Mouse (Mus musculus): ENCODE results near the gene Sowahb. TPM values are rescaled to one million over a fixed set of nuclear protein-coding genes. Genes with fewer than 3 reads are reported as not detected.
"Not testable (repeated sequence)": the region's sequence is repeated elsewhere in the genome, so short reads cannot be mapped to it uniquely, and the experiment has no call there.

The Sowahb gene
- polyA plus RNA-seq, 1 experiment from 2014 or later: 0.85 TPM

- Histone ChIP-seq H3K4me1 (peaks cover 34% of the 10 kb centered on the region), H3K36me3 (replicated peaks) (no peaks in the 10 kb centered on the region), H3K27me3 (replicated peaks; ENCODE audit: low read depth, poor library complexity, severe bottlenecking) (no peaks in the 10 kb centered on the region), H3K9me3 (no peaks in the 10 kb centered on the region), H3K4me3 (no peak overlapping the region), H3K27ac (replicated peaks) (no peak overlapping the region)
- WGBS: 63% methylated on average over 6 of the region's 6 CpGs
- DNase-seq (ENCODE audit: low spot score): no peak
Measured at GRCm38 (mm10) chr5:93020024-93020666, 24.7 kb downstream of the Sowahb start.

- DNase-seq (ENCODE audit: low spot score); H3K36me3 ChIP-seq (replicated peaks); H3K4me3 ChIP-seq; H3K27ac ChIP-seq (replicated peaks); H3K9me3 ChIP-seq; H3K27me3 ChIP-seq (replicated peaks; ENCODE audit: low read depth, poor library complexity, severe bottlenecking): not testable (repeated sequence)
- peaks cover 25% of the 10 kb centered on the region for H3K4me1 ChIP-seq
- whole genome bisulfite sequencing: 95% methylated on average over 10 of the region's 10 CpGs
Measured at GRCm38 (mm10) chr5:93019207-93019606, 25.6 kb downstream of the Sowahb start.

- Histone ChIP-seq H3K4me1 (peaks cover 18% of the 10 kb centered on the region), H3K9me3 (no peaks in the 10 kb centered on the region), H3K27ac (replicated peaks) (no peak overlapping the region), H3K4me3 (no peak overlapping the region), H3K36me3 (replicated peaks) (no peaks in the 10 kb centered on the region), H3K27me3 (replicated peaks; ENCODE audit: low read depth, poor library complexity, severe bottlenecking) (no peaks in the 10 kb centered on the region)
- no peak for DNase-seq (ENCODE audit: low spot score)
- WGBS: 82% methylated on average over 3 of the region's 3 CpGs
Measured at GRCm38 (mm10) chr5:93017678-93018077, 27.1 kb downstream of the Sowahb start.

GRCm38 (mm10) chr5:93008256-93008655 is 36.6 kb downstream of the Sowahb start:
- H3K9me3 ChIP-seq: no peaks in the 10 kb centered on the region
- H3K27me3 ChIP-seq (replicated peaks; ENCODE audit: low read depth, poor library complexity, severe bottlenecking): no peaks in the 10 kb centered on the region
- 95% methylated on average over 9 of the region's 9 CpGs for WGBS
- H3K4me3 ChIP-seq: no peak overlapping the region
- no peak for DNase-seq (ENCODE audit: low spot score)
- H3K4me1 ChIP-seq: peaks cover 25% of the 10 kb centered on the region
- H3K36me3 ChIP-seq (replicated peaks): no peaks in the 10 kb centered on the region
- H3K27ac ChIP-seq (replicated peaks): no peak overlapping the region

- WGBS: 42% methylated on average over 14 of the region's 14 CpGs
- no peak for DNase-seq (ENCODE audit: low spot score)
- no peaks in the 10 kb centered on the region for H3K9me3 ChIP-seq
- no peaks in the 10 kb centered on the region for H3K36me3 ChIP-seq (replicated peaks)
- H3K27me3 ChIP-seq (replicated peaks; ENCODE audit: low read depth, poor library complexity, severe bottlenecking): no peaks in the 10 kb centered on the region
- peaks cover 30% of the 10 kb centered on the region for H3K4me1 ChIP-seq
- peak overlapping the region; percentile 88 for H3K27ac ChIP-seq (replicated peaks)
- peak overlapping the region; percentile 41 for H3K4me3 ChIP-seq
Measured at GRCm38 (mm10) chr5:93005815-93006341, 38.9 kb downstream of the Sowahb start.

- Histone ChIP-seq H3K4me1 (peaks cover 36% of the 10 kb centered on the region), H3K4me3 (peak overlapping the region; percentile 41), H3K36me3 (replicated peaks) (no peaks in the 10 kb centered on the region), H3K9me3 (no peaks in the 10 kb centered on the region), H3K27ac (replicated peaks) (peak overlapping the region; percentile 88), H3K27me3 (replicated peaks; ENCODE audit: low read depth, poor library complexity, severe bottlenecking) (no peaks in the 10 kb centered on the region)
- 5% methylated on average over 20 of the region's 20 CpGs for WGBS
- DNase-seq (ENCODE audit: low spot score): peak; percentile 84
Measured at GRCm38 (mm10) chr5:93005229-93005814, 39.5 kb downstream of the Sowahb start.

GRCm38 (mm10) chr5:93002615-93003014 is 42.2 kb downstream of the Sowahb start:
- Histone ChIP-seq H3K27me3 (replicated peaks; ENCODE audit: low read depth, poor library complexity, severe bottlenecking) (no peaks in the 10 kb centered on the region), H3K27ac (replicated peaks) (no peak overlapping the region), H3K4me1 (peaks cover 61% of the 10 kb centered on the region), H3K36me3 (replicated peaks) (no peaks in the 10 kb centered on the region), H3K9me3 (no peaks in the 10 kb centered on the region), H3K4me3 (no peak overlapping the region)
- 91% methylated on average over 2 of the region's 2 CpGs for WGBS
- no peak for DNase-seq (ENCODE audit: low spot score)

GRCm38 (mm10) chr5:93000774-93001757 is 43.8 kb downstream of the Sowahb start:
- Histone ChIP-seq H3K4me1 (peaks cover 68% of the 10 kb centered on the region), H3K27me3 (replicated peaks; ENCODE audit: low read depth, poor library complexity, severe bottlenecking) (no peaks in the 10 kb centered on the region), H3K9me3 (no peaks in the 10 kb centered on the region), H3K36me3 (replicated peaks) (no peaks in the 10 kb centered on the region), H3K4me3 (no peak overlapping the region), H3K27ac (replicated peaks) (peak overlapping the region; percentile 84)
- DNase-seq (ENCODE audit: low spot score): no peak
- WGBS: 74% methylated on average over 17 of the region's 17 CpGs

- Histone ChIP-seq H3K27me3 (replicated peaks; ENCODE audit: low read depth, poor library complexity, severe bottlenecking) (no peaks in the 10 kb centered on the region), H3K36me3 (replicated peaks) (no peaks in the 10 kb centered on the region), H3K27ac (replicated peaks) (peak overlapping the region; percentile 22; the same call in 1 of the 2 replicates), H3K9me3 (no peaks in the 10 kb centered on the region), H3K4me1 (peaks cover 61% of the 10 kb centered on the region), H3K4me3 (no peak overlapping the region)
- DNase-seq (ENCODE audit: low spot score): no peak
- 79% methylated on average over 6 of the region's 6 CpGs for WGBS
Measured at GRCm38 (mm10) chr5:93000060-93000459, 44.8 kb downstream of the Sowahb start.

- Histone ChIP-seq H3K4me1 (peaks cover 58% of the 10 kb centered on the region), H3K4me3 (no peak overlapping the region), H3K36me3 (replicated peaks) (no peaks in the 10 kb centered on the region), H3K9me3 (no peaks in the 10 kb centered on the region), H3K27ac (replicated peaks) (peak overlapping the region; percentile 91), H3K27me3 (replicated peaks; ENCODE audit: low read depth, poor library complexity, severe bottlenecking) (no peaks in the 10 kb centered on the region)
- DNase-seq (ENCODE audit: low spot score): peak; percentile 69
- 29% methylated on average over 5 of the region's 5 CpGs for WGBS
Measured at GRCm38 (mm10) chr5:92998494-92999016, 46.3 kb downstream of the Sowahb start.

- Histone ChIP-seq H3K4me3 (peak overlapping the region; percentile 41), H3K9me3 (no peaks in the 10 kb centered on the region), H3K27ac (replicated peaks) (peak overlapping the region; percentile 91), H3K27me3 (replicated peaks; ENCODE audit: low read depth, poor library complexity, severe bottlenecking) (no peaks in the 10 kb centered on the region), H3K36me3 (replicated peaks) (no peaks in the 10 kb centered on the region), H3K4me1 (peaks cover 58% of the 10 kb centered on the region)
- peak; percentile 86 for DNase-seq (ENCODE audit: low spot score)
- 21% methylated on average over 5 of the region's 5 CpGs for WGBS
Measured at GRCm38 (mm10) chr5:92997428-92998120, 47.2 kb downstream of the Sowahb start.

- Histone ChIP-seq H3K27ac (replicated peaks) (peak overlapping the region; percentile 44; the same call in 1 of the 2 replicates), H3K9me3 (no peaks in the 10 kb centered on the region), H3K36me3 (replicated peaks) (no peaks in the 10 kb centered on the region), H3K27me3 (replicated peaks; ENCODE audit: low read depth, poor library complexity, severe bottlenecking) (no peaks in the 10 kb centered on the region), H3K4me1 (peaks cover 43% of the 10 kb centered on the region), H3K4me3 (no peak overlapping the region)
- DNase-seq (ENCODE audit: low spot score): no peak
- 84% methylated on average over 2 of the region's 2 CpGs for WGBS
Measured at GRCm38 (mm10) chr5:92994861-92995260, 50.0 kb downstream of the Sowahb start.
